Mouse (Mus musculus): ENCODE data around the gene Dnajb12.

DNA sequence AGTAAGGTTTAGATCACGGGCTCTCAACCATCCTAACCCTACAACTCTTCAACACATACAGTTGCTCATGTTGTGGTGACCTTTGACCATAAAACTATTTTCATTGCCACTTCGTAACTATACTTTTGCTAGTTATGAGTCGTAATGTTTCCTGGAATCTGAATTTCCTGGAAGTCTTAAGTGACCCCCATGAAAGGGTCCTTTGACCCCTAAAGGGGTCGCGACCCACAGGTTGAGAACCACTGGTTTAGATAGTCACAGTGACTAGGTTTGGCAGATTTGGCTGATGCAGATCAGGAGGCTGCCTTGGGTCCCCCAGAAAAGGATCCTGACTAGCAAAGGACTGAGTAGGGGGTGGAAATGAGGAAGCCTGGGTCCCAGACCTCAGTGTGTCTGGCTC lies 59.3 kb downstream of the Dnajb12 start:
- TF ChIP-seq POLR2A (IDR thresholded peaks at IDR 0.05; ENCODE audit: borderline replicate concordance, control insufficient read depth, low read depth, low read length) (no peak), CTCF (IDR thresholded peaks at IDR 0.05; ENCODE audit: control insufficient read depth, insufficient read depth, low read length) (no peak)
